Mouse (Mus musculus) lung, adult 2 months (tissue): ENCODE data around the gene Gm42715. TPM values are rescaled to one million over a fixed set of nuclear protein-coding genes. Genes with fewer than 3 reads are reported as not detected.
"Not testable (repeated sequence)": the region's sequence is repeated elsewhere in the genome, so short reads cannot be mapped to it uniquely, and the experiment has no call there.

Experiments
- DNase-seq: peaks from one replicate; pipeline ENCODE4 v3.0.0; 2022
- H3K4me1 ChIP-seq: fragments of 200-500 bp; 2 replicates; pipeline ENCODE4 v1.6.1; 2011; ENCODE audit warnings: low read length; ENCODE audit not compliant: control insufficient read depth, insufficient read depth
- H3K4me3 ChIP-seq: fragments of 200-500 bp; replicated peaks from 2 replicates; pipeline ENCODE3; 2011; ENCODE audit warnings: low read depth, mild to moderate bottlenecking, control low read depth, low read length; ENCODE audit errors: extremely low read depth
- CTCF ChIP-seq: fragments of 200-500 bp; IDR thresholded peaks from 2 replicates; pipeline ENCODE4 v1.5.1; 2011; ENCODE audit warnings: mild to moderate bottlenecking, low read length, control low read depth; ENCODE audit not compliant: insufficient read depth
- POLR2A ChIP-seq: fragments of 200-500 bp; IDR thresholded peaks from 2 replicates; pipeline ENCODE4 v1.6.1; 2011; ENCODE audit warnings: low read depth, mild to moderate bottlenecking, control low read depth, low read length, borderline replicate concordance; ENCODE audit errors: extremely low read depth
- WGBS: fragments of 180-500 bp; shearing (Covaris S2); methylation state at CpG from one replicate; pipeline ENCODE4 v1.1.7; 2018; 5-methylcytosine and 5-hydroxymethylcytosine counted together
- polyA plus RNA-seq: library from polyadenylated mRNA; depleted of rRNA; stranded (reverse); fragments of >200 nt; gene quantifications from 2 replicates; pipeline ENCODE4 v1.2.3, GENCODE M21; 2012

The Gm42715 gene
- polyA plus RNA-seq, 1 experiment: 10.0 TPM

DNA sequence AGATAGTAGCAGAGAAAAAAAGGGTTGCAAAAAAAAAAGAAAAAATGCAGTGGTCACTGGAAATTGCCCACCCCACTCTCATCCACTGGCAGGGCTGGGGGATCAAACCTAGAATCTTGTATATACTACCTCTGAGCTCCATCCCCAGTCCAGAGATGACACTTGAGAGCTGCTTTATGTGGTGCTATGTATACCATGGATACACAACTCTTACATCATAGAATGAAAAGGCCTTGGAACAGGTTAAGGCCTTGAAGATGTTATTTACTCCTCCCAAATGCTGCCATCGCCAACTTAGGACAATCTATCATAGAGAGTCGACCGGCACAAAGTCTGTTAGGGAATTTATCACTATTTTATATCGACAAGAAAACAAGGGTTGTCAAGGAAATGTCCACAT lies 42.5 kb upstream of the Gm42715 start:
- 53% methylated on average over 4 of the region's 4 CpGs for WGBS
- TF ChIP-seq POLR2A (no peak), CTCF (no peak)
- Histone ChIP-seq H3K4me3 (no peak overlapping the region), H3K4me1 (peaks cover 8% of the 10 kb centered on the region)
- no peak for DNase-seq

DNA sequence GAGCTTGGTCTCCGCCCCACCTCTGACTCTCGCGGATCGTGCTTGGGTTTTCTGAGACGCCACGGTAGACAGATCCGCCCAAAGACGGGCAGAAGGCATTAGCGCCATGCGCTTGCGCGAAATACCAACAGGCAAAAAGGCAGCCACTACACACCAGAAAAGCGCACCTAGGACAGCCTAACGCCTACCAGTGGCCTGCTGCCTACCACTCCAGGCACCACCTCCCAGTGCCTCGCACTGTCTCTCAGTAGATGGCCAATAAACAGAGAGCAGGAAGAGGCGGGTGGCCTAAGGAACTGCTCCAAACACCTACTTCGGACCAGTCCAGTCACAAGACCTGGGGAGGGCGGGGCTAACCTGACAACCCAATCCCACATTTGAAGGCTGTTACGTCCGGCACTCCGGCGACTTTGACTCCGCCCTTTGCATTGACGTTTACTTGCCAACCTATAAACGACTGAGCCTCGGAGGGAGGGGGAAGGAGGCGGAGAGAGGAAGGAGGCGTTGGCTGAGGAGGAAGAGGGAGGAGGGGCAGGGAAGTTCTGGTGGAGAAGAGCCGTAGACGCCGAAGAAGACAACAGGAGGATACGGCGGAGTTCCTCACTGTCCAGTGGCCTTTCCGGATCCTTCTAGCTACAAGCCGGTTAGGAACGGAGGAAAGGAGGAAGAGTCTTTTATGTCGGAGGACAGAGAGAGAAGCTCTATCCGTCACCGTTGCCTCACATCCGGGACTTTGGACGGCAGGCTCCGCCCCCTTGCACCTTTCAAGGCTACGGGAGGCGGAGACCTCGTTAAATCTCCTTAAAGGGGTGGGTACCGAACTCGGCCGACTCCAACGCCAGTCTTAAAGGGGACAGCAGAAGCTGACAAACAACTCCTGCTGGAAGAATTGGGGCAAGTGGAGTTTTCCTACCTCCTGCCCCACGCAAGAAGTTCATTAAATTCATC lies 41.4 kb upstream of the Gm42715 start:
- WGBS: 1% methylated on average over 50 of the region's 50 CpGs
- Histone ChIP-seq H3K4me1 (peaks cover 4% of the 10 kb centered on the region), H3K4me3 (peak overlapping the region; percentile 90)
- peak; percentile 97 for DNase-seq
- TF ChIP-seq CTCF: no peak
- peak; percentile 94 for TF ChIP-seq POLR2A

DNA sequence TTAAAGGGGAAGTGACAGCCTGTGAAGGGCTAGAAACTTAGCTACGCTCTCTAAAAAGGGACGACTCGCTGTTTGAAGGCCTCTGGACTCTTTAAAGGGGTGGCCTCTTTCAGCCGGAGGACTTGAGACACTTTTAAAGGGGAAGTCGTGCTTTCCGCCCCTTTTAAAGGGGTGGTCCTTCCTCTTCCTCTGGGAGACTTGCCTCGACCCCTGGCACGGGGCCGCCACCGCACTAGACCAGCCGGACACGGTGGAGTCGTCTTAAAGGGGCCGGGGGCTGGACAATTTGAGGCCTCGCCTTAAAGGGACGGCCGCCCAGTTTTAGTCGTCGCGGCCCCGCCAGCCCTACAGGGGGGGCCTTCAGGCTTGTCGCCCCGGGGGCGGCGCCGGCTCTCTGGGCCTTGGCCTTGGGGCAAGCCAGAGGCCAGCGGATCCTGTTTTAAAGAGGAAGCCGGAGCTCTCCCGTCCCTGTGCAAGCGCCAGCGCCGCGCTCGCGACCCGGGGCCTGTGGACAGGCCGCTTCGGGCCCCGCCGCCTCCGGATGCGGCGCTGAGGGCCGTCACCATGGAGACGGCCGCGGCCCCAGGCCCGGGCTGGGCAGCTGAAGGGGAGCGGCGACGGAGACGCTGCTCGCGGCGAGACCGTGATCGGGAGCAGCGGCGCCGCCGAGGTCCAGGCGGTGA lies 40.6 kb upstream of the Gm42715 start, which contains the start of gene Fbrs:
Fbrs (plus strand) TSS at position 565 of the 683 bp plus-strand sequence.
- WGBS: under 1% methylated on average over 62 of the region's 62 CpGs

DNA sequence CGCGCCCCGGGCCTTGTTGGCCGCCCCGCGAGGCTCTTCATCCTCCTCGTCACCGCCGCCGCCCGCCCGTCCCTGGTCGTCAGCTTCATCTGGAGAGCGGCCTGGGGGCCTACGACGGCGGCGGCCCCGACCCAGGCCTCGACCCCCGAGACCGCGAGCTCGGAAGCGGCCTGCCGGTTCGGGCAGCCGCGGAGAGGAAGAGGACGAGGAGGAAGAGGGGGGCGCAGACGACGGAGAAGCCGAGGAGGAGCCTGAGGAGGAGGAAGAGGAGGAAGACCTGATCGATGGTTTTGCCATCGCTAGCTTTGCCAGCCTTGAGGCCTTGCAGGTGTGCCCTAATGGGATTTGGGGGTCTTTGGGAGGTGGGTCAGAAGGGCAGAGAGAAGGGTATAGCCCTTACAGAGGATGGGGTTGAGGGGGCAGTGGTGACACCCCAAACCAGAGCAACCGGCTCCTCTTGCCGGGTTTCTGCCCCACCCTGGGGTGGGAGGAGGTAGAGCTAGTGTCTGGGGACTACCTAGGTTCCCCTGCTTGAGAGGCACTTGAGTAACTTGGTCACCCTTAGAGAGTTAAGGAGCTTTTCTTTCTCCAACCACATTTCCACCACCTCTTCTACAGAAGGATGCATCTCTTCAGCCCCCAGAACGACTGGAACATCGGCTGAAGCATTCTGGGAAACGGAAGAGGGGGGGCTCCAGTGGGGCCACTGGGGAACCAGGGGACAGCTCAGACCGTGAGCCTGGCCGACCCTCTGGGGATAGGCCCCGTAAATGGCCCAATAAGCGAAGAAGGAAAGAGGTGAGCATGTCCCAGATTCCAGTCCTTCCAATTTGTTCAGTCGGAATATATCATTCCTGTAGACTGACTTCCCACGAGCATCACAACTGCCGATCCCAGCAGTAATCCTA lies 39.8 kb upstream of the Gm42715 start:
- Histone ChIP-seq H3K4me3 (peak overlapping the region; percentile 90), H3K4me1 (peaks cover 4% of the 10 kb centered on the region)
- 2% methylated on average over 48 of the region's 48 CpGs for WGBS
- 0 out of 2 replicates have a peak, but pooled peaks have one; percentile 3 for TF ChIP-seq POLR2A
- no peak for TF ChIP-seq CTCF
- DNase-seq: no peak

More for the DNA sequence above, 40.6 kb upstream of the Gm42715 start, which contains the start of gene Fbrs:
- TF ChIP-seq CTCF (no peak), POLR2A (peak; percentile 43; the same call in 1 of the 2 replicates)
- DNase-seq: peak; percentile 94
- H3K4me3 ChIP-seq: peak within 1 kb of the TSS; percentile 90
- peaks cover 4% of the 10 kb centered on the region for H3K4me1 ChIP-seq

DNA sequence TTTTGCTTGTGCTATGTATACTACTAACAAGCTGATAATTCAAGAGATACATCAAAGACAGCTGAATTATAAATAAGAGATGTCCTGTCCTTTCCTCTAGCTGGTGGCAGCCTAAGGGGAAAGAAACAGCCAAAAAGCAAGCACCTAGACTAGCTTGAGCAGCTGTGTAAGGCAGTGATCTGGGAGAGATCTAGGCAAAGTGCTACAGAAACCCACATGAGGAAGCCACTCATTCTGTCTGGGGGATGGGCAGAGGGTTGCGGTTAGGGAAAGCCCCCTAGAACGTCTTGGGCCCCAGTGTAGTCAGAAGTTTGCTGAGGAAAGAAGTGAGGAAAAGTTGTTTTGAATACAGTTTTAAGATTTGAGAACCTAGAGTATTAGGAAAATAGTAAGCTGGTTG lies 39.1 kb upstream of the Gm42715 start:
- TF ChIP-seq POLR2A: no peak
- no peak for TF ChIP-seq CTCF
- 37% methylated on average over 2 of the region's 2 CpGs for WGBS

DNA sequence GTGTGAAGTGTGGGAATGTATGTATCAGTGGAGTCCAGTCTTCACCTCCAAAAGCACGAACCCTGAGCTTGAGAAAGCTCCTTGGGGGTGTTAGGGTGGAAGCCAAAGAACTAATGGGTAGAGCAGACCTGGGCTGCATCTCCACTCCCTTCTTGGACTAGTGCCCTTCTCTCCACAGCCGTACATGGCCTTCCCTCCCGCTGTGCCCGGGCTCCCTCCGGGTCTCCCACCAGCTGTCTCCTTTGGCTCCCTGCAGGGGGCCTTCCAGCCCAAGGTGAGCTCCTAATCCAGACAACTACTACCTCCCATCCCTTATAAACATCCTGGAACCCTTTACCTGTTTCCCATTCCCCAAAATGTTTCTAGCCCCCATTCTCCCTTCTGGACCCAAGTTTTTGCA lies 34.0 kb upstream of the Gm42715 start:
- Histone ChIP-seq H3K4me3 (no peak overlapping the region), H3K4me1 (peaks cover 4% of the 10 kb centered on the region)
- no peak for TF ChIP-seq POLR2A
- no peak for TF ChIP-seq CTCF
- WGBS: 74% methylated on average over 5 of the region's 5 CpGs
- DNase-seq: no peak

More for the DNA sequence above, 39.1 kb upstream of the Gm42715 start:
- Histone ChIP-seq H3K4me3 (peak overlapping the region; percentile 1), H3K4me1 (peaks cover 4% of the 10 kb centered on the region)
- DNase-seq: no peak

DNA sequence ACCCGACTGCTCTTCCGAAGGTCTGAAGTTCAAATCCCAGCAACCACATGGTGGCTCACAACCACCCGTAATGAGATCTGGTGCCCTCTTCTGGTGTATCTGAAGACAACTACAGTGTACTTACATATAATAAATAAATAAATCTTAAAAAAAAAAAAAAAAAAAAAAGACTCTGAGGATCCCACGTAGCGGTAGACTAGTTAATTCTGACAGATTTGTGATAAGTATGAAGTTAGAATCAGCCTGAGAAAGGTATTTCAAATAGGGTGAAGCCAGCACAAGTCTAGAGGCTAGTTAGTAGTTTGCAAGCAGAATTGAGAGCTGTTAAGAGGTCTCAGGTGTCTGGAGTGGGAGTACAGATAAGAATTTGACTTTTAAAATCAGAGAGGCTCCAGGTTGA lies 31.0 kb upstream of the Gm42715 start:
- H3K4me1 ChIP-seq, DNase-seq, H3K4me3 ChIP-seq: not testable (repeated sequence)
- WGBS: 61% methylated on average over 5 of the region's 5 CpGs

DNA sequence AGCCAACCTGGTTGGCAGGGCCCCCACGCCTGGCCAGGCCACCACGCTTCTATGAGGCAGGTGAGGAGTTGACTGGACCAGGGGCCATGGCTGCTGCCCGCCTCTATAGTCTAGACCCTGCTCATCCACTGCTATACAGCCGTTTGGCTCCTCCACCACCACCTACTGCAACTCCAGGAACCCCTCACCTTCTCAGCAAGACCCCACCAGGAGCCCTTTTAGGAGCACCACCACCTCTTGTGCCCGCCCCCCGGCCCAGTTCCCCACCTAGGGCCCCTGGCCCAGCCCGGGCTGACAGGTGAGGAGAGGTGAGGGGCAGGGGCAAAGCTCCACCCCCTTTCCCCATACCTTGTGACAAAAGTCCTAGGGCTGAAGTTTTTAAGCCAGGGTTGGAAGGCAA lies 29.4 kb upstream of the Gm42715 start:
- Histone ChIP-seq H3K4me1 (no peaks in the 10 kb centered on the region), H3K4me3 (no peak overlapping the region)
- TF ChIP-seq CTCF (no peak), POLR2A (no peak)
- 97% methylated on average over 7 of the region's 7 CpGs for WGBS
- DNase-seq: no peak

DNA sequence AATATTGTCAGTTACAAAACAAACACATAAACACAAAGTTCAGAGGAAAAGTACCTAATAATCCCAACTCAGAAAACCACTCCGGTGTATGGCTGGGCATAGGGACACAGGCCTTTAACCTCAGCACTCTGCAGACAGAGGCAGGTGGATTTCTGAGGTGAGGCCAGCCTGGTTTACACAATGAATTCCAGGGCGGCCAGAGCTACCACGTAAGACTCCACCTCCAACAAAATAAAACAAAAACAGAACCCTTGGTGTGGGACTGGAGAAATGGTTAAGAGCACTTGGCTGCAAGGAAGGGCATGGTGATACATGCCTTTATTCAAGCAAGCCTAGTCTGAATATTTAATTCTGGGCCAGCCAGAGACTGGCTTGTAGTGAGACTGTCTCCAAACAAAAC lies 27.5 kb upstream of the Gm42715 start:
- H3K4me3 ChIP-seq: no peak overlapping the region
- no peak for DNase-seq
- H3K4me1 ChIP-seq: no peaks in the 10 kb centered on the region
- TF ChIP-seq CTCF: no peak
- no peak for TF ChIP-seq POLR2A
- WGBS: 63% methylated on average over 3 of the region's 3 CpGs
